Mouse (Mus musculus): Measurements from ENCODE around the gene Slc51b. TPM values are rescaled to one million over a fixed set of nuclear protein-coding genes. Genes with fewer than 3 reads are reported as not detected.

The Slc51b gene
- not detected for total RNA-seq (2021)
- long read RNA-seq, result 0 reads

DNA sequence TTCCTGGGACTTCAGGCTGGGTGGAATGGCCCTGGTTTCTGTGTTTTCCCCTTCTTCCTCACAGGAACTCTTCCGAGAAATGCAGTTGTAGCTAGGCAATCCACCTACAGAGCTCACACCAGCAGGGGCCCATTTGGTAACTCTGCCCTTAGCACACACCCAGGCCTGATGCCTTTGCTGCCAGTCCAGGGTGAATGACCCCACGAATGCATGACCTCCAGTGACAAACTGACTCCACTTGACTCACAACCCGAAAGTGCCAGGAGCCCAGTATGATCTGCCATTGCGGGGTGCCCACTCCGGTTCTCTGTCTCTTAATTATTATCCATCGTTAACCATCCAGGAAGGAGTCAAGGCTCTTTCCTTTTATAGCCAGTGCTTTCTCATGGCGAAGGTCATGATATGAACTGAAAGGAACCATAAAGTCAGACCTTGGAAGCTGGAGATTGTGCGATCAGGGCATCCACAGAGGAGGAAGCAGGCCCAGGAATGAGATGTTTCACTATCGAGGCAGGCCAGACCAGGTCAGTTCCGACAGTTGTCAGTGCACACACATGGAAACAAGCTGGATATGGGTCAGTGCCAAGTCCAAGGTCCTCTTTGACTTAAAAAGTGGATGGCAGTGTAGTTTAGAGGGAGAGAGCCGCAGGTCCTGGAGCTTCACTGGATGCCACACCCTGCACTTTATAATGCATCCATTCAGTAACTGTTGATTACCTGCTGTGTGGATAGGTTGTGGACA is at the start of gene Slc51b:
TSS of gene Slc51b (minus strand) at position 196 of the 742 bp plus-strand sequence.
- no peak for DNase-seq (ENCODE audit: low spot score in 2 of 2)

DNA sequence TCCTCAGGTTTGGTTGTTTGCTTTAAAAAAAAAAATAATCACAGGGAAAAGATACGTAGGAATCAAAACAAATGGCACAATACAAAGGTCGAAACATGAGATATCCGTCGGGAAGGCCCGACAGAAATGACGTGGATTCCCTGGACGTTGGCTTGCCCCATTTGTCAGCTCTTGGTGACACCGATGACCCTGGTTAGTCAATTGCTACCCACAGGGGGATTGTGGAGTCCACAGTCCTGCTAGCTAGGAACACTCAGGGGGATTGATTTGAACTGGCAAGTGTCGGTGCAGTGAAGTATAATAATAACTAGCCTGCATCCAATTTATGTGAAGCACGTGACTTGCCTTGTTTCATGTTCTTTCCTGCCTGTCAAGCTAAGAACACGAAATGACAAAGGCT is 44.9 kb upstream of the Slc51b start:
- DNase-seq (ENCODE audit: low spot score in 2 of 2), result no peak

DNA sequence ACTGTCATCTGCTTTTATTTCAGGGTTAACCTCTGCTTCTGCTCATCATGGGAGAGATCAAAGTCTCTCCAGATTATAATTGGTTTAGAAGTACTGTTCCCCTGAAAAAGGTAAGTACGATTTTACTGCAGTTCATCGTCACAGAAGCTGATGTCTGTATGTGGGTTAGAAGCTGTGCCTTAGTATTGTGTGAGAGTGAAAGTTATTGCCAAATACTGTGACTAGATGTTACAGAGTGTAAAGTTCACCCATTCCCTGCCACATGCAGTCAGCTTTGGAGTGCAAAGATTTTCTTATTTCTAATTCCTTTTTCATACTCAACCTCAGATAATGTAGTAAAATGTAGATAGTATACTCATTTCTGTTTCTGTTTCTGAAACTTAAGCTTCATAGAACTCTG is 42.5 kb upstream of the Slc51b start:
- DNase-seq (ENCODE audit: low spot score in 2 of 2), result no peak

DNA sequence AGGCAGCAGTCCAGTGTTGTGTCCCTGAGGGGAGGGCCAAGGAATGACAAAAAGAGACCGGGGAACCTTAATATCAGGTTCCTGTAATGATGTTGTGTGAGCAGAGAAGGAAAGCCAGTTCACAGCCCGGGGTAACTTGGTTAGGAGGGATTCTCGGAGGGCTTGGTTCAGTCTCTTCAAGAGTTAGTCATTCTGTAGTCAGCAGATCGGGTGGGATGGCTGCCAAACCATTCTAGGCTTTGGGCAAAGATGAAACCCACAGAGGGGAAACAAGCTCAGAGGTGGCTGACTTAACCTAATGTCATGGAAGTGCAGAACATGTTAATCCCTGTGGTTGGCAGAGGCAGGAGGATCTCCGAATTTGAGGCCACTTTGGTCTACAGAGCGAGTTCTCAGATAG is 41.4 kb upstream of the Slc51b start:
- peak; percentile 12 to 16 for DNase-seq (ENCODE audit: low spot score in 2 of 2)

DNA sequence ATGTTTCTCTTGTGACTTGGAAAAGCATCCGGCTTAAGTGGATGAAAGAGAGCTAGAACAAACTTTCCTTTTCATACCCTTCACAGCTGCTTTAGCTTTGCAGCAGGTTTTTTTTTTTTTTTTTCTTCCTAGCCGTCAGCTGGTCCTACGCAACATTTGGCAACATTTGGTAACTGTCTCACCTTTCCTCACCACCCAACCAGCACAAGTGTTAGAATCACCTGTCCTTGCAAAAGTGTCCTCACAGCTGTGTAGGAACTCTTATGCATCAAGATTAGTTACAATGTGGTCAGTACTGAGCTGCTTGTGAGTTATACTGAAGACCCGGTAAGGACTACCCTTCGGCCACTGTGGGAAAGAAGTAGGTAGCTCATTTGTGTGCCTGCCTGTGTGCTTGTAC is 39.8 kb upstream of the Slc51b start:
- no peak for DNase-seq (ENCODE audit: low spot score in 2 of 2)

DNA sequence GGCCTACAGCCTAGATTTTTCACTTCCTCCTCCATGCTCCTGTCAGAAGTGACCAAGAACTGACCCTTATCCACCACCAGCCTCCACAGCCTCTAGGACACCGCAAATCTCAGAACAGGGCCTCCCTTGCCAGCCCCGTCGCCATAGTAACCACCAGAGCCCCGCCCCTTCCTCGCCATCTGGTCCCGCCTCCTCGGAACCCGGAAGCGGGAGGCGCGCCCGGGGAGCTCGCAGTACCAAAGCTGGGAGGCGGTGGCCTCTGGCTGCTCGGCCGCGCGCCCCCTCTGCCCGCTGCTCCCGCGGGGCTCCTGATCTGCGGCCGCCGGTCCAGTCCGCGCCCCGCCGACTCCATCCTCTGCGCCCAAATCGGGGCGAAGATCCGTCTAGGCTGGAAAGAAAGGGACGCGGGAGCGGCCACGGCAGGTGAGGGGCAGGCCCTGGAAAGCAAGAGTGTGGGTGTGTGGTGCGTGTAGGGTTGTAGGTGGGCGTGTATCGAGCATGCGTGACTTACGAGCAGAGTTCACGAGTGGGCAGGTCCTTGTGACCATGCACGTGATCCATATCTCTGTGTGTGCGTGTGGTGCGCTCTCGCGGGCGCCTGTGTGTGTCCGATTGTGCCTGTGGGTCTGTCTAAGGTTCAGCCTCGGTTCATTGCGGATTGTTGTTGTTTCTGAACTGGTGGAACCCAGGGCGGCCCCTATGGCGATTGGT is 38.1 kb upstream of the Slc51b start, which contains the start of gene Spg21:
TSS of gene Spg21 (plus strand) at position 216 of the 711 bp plus-strand sequence.
- peak; percentile 98 to 99 for DNase-seq (ENCODE audit: low spot score in 2 of 2)

DNA sequence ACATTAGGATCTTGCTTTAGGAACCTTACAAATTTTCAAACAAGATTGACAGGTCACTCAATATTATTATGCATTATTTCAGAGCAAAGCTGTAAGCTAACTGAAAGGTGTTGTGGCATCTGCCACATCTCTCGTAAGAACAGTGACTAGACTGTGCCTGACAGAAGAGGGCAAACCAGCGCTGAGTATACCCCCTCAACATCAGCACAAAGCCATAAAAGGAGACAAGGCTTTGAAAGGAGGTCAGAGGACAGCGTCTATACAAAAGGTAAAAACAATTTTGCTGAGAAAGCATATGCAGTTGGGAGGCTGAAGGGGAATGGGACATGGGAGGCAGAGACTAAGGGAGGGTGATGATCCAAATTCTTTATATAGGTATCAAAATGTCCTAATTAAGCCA is 37.4 kb upstream of the Slc51b start:
- DNase-seq (ENCODE audit: low spot score in 2 of 2), result peak in 1 of 2 experiments; percentile 14

DNA sequence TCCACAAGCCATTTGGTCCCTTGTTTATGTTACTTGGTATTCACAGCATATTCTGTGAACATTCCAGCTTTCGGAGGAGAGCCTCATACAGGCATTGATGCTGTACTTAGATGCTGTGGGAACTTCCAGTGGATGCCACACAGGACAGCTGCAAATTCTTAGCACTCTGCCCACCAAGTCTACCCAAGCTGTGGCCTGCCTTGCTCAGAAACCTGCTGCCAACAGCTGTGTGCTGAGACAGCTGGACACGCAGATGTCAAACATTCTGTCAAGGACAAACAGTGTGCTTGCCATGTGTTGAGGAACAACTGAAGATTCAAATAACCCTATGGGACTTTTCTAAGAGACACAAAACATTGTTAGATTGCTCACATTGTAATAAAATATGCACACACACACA is 36.2 kb upstream of the Slc51b start:
- no peak for DNase-seq (ENCODE audit: low spot score in 2 of 2)

DNA sequence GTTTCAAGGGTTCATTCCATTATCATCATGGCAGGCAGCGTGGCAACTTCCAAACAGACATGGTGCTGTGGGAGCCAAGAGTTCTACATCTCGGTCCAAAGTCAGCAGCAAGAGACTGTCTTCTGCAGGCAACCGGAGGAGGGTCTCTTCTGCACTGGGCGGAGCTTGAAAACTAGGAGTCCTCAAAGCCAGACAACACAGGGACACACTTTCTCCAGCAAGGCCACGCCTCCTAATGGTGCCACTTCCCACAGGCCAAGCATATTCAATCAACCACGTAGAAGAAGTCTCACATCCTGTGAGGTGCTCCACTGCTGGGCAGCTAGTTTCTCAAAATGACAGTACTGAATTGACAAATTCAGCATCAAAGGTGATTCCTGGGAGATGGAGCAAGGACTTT is 25.2 kb upstream of the Slc51b start:
- DNase-seq (ENCODE audit: low spot score in 2 of 2), result no peak

DNA sequence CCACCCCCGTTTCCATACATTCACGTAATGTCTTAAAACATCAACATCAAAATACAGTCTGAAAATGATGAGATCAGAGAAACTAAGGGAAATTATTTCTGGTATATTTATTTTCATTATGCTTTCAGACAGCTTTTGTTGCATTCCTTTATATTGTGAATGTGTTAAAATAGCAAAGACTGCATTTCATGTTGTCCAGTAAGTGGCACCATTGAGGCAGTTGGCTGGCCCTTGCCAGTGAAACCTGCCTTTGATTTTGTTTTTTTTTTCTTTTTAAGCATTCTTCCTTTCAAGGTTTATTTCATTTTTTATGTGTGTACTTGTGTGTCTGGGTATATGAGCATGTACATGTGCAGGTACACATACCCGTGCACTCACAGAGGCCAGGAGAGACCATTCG is 21.9 kb upstream of the Slc51b start:
- DNase-seq (ENCODE audit: low spot score in 2 of 2), result no peak

DNA sequence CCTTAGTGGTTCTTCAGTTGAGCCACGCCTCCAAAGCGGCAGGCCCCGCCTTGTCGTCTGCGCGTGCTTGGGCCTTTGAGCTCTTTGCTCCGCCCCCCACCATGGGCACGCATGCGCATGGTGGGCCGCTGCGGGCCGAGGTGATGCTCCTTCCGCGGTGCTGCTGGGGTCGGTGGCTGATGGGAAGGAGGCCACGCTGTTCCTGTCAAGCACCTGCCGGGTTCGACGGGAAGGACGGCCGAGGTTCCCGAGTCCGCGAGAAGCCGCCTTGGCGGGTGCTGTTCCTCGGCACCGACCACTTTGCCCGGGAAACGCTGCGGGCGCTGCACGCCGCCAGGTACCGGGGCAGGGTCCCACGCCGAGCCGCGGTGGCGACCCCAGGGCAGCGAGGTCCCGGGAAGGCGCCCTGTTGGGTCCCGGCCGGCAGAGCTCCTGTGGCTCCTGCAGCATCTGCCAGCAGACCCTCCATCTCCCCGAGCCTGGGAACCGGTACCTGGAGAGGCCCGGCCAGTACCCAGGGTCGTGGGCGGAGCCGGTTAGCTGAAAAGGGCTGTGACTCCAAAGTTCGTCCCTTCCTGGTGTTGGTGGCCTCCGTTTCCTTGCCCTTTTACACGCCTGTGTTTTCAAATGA is 13.0 kb upstream of the Slc51b start, which contains the start of gene Mtfmt:
TSS of gene Mtfmt (plus strand) at position 112 of the 631 bp plus-strand sequence.
- DNase-seq (ENCODE audit: low spot score in 2 of 2), result peak; percentile 91 to 94

DNA sequence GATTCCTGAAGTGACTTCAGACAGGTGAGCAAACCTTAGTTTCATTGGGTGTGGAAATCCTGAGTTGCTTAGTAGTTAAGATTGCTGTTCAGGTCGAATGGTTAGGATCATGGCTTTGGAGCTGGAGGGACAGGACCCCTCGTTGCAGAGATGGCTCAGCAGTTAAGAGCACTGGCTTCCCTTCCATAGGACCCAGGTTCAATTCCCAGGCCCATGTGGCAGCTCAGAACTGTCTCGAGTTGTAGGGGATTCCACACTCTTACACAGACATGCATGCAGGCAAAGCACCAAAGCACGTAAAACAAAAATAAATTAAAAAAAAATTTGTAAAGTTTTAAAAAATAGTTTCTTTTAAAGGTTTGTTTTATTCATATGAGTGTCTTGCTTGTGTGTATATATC is 12.5 kb upstream of the Slc51b start:
- no peak for DNase-seq (ENCODE audit: low spot score in 2 of 2)

DNA sequence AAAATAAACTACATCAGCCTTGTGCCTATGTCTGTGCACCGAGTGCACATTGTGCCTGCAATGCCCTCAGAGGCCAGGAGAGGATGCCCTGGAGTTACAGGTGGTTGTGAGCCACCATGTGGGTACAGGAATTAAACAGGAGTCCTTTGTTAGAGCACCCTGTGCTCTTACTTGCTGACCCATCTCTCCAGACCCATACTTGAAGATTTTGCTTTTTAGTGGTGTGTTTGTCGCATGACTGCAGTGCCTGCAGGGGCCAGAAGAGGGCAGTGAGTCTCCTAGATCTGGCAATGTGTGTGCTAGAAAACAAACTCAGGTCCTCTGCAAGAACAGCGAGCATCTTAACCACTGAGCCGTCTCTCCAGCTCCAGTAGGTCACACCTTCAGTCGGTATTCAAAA is 11.4 kb upstream of the Slc51b start:
- DNase-seq (ENCODE audit: low spot score in 2 of 2), result peak; percentile 49 to 57

DNA sequence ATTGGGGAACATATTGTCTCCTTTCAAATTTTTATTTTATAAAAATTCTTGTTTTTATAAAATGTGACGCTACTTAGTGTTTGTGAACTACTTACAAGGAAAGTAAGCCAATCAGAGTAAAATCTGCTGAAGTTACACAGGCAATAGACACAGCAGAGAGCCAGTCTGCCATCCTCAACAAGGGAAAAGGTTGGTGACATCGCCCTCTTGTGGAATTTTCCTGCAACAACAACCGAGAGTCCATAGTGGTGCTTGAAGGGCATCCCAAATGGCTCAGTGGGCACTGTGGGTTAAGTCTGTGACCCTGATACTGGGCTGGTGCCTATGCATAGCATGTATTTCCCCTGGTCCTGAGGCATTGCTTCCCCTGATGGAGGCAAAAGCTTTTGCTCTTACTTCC is 9.5 kb upstream of the Slc51b start:
- DNase-seq (ENCODE audit: low spot score in 2 of 2), result peak; percentile 93 to 95

DNA sequence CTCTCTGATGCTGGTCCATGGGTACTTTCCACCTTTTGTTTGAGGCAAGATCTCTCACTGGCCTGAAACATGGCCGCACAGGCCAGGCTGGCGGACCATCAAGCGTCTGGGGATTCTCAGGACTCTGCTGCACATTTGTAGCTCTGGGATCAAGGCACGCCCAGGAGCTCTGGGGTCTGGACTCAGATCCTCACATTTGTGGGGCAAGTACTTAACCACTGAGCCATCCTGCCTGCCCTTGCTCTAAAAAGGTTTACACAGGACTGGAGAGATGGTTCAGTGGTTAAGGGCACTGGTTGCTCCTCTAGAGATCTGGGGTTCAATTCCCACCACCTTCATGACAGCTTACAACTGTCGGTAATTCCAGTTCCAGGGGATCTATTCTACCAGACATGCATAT is 8.2 kb upstream of the Slc51b start:
- no peak for DNase-seq (ENCODE audit: low spot score in 2 of 2)

DNA sequence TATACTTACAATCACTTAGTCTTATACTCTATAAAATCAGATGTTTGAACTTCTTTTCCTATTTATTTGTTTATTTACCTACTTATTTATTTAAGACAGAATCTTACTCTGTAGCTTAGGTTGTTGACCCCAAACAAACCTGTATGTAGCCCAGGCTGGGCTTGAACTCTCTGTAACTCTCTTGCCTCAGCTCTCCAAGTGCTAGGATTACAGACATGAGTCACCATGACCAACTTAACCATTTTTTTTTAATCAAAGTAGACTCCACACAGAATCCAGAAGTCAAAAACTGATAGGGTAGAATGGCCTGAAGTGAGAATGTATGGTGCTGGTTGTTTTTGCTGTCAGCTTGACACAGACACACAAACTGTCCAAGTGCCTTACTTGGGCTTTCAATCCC is 7.6 kb upstream of the Slc51b start:
- DNase-seq (ENCODE audit: low spot score in 2 of 2), result no peak

DNA sequence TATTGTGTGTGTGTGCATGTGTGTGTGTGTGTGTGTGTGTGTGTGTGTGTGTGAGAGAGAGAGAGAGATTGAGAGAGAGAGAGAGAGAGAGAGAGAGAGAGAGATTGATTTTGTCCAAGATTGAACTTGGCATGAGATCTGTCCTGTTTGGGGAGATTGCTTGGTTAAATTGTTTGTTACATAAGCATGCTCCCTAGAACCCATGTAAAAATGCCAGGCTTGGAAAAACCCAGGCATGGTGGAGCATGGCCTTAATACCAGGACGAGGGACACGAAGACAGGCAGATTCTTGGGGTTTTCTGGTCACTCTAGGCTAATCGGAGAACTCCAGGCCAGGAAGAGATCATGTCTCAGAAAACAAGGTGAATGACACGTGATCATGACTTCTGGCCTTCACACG is 5.2 kb upstream of the Slc51b start:
- no peak for DNase-seq (ENCODE audit: low spot score in 2 of 2)

DNA sequence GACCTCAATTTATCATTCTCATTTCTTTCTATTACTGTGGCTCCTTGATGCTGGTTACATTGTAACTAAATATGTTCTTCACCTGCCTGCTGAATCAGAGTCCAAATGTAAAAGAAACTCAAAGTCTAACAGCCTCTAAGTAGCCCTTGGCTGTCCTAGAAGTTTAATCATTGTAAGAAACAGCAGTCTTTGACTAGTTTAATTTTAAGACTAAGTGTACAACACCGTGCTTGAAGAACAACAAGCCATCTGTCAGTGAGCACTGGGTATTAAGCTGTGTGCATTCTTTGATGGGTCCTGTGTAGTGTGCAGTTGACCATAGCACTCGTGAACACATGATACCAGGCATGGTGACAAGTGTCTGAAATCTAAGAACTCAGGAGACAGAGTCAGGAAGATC is 4.8 kb upstream of the Slc51b start:
- DNase-seq (ENCODE audit: low spot score in 2 of 2), result no peak

DNA sequence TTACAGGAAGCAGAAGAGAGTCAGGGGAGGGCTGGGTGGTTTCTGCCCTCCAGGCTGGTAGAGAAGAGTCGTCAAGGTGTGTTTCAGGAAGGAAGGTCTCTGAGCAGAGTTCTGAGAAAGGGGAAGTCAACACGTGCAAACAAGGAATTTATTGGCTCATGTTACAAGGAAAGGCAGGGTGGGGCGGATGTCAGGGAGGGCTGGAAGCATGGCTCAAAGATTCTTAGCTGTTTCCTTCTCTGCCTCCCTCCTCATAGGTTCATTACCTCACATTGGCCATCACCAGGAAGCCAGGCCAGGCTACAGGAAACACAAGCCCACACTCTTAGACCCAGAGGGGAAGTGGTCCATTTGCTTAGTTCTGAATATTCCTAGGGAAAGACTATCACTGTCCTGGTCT is 1.6 kb upstream of the Slc51b start:
- no peak for DNase-seq (ENCODE audit: low spot score in 2 of 2)

DNA sequence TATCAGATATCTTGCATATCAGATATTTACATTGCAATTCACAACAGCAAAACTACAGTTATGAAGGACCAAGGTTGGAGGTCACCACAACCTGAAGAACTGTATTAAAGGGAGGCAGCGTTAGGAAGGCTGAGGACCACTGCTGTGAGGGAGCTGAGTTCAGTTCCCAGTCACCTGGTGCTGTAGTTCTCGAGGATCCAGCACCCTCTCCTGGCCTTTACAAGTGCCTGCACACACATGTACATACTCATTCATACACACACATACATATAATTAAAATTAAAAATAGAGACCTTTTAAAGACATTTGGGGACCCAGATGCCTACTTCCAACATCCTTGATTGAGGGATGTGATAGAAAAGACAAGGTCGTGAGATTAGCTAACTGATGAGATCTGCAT is 3.1 kb downstream of the Slc51b start:
- DNase-seq (ENCODE audit: low spot score in 2 of 2), result no peak

DNA sequence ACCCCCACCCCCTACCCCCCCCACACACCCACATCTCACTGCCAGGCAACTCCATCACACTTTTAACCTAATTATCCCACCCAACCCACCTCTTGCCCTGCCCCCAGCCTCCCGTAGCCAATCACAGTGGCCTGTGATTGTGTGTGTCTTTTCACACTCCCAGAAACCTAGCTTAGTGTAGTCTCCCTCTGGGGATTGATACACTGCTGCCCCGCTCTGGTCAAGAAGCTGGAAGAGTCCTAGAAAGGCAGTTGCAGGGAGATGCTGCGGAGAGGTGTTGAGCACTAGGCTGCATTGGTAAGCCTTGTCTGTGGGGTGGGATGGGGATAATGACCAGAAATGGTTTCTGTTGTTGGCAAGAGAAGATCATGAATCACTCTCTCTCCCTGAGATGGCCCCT is 5.0 kb downstream of the Slc51b start:
- DNase-seq (ENCODE audit: low spot score in 2 of 2), result no peak

DNA sequence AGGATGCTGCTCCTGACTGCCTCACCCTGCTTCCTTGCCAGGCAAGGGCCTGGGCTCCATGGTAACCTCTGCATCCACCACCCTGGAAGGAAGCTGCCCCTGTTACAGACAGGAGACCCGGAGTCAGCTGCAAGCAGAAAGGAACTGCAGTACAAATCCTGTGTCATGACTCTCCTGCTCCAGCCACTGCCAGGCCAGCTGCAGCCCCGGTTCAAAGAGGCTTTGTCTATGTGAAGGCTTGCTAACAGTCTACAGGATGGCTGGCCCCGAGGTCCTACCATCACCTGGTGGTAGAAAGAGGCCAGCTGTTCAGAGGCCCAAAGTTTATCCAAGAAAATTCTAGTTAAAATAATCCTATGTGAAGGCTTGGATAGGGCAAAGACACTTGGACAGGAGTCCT is 11.4 kb downstream of the Slc51b start:
- DNase-seq (ENCODE audit: low spot score in 2 of 2), result no peak
